Mouse (Mus musculus) spleen, adult 2 months (tissue): Measurements from ENCODE around the gene Cyp2s1.

Experiments used
- CTCF ChIP-seq: fragments of 200-500 bp; IDR thresholded peaks from 2 replicates; pipeline ENCODE4 v1.5.1; 2011; ENCODE audit warnings: mild to moderate bottlenecking, inconsistent platforms; ENCODE audit not compliant: insufficient read depth, insufficient read length, insufficient replicate concordance; ENCODE audit errors: extremely low read depth
- POLR2A ChIP-seq: fragments of 200-500 bp; IDR thresholded peaks from 2 replicates; pipeline ENCODE4 v1.6.1; 2011; ENCODE audit warnings: low read depth, low read length, inconsistent platforms

- TF ChIP-seq CTCF (no peak), POLR2A (no peak)
These were observed 28.2 kb upstream of the Cyp2s1 start for GRCm38 (mm10) chr7:25844885-25845284.
